Mouse (Mus musculus): ENCODE measurements around the gene U2surp. TPM values are rescaled to one million over a fixed set of nuclear protein-coding genes. Genes with fewer than 3 reads are reported as not detected.

Gene U2surp
- 154 and 162 TPM in 2 replicates for polyA plus RNA-seq (2015; fragmentation: Nextera tagmentation; extraction: Ambion mirVana)

GRCm38 (mm10) chr9:95511472-95512330, at the start of gene U2surp:
Gene U2surp (minus strand): TSS chr9:95511996.
- ATAC-seq (replicated peaks): peak; percentile 97

GRCm38 (mm10) chr9:95559936-95560735, 48.3 kb upstream of the U2surp start:
- 12% methylated on average over 78 of the region's 78 CpGs for WGBS
- Histone ChIP-seq H3K9me3 (no peaks in the 10 kb centered on the region), H3K27ac (replicated peaks) (peak overlapping the region; percentile 59; the same call in 1 of the 2 replicates), H3K4me2 (replicated peaks) (peak overlapping the region; percentile 97), H3K36me3 (no peaks in the 10 kb centered on the region), H3K4me3 (peak overlapping the region; percentile 74), H3K27me3 (peaks cover 27% of the 10 kb centered on the region), H3K4me1 (peaks cover 23% of the 10 kb centered on the region), H3K9ac (replicated peaks) (peak overlapping the region; percentile 67)
- ATAC-seq (replicated peaks): peak; percentile 70

More at GRCm38 (mm10) chr9:95511472-95512330, at the start of gene U2surp:
- H3K9ac ChIP-seq (replicated peaks): peak within 1 kb of the TSS; percentile 76
- H3K27ac ChIP-seq (replicated peaks): peak within 1 kb of the TSS; percentile 86
- H3K36me3 ChIP-seq: peaks cover 3% of the 10 kb centered on the region; the same call in 1 of the 2 replicates
- WGBS: under 1% methylated on average over 74 of the region's 74 CpGs
- H3K9me3 ChIP-seq: no peaks in the 10 kb centered on the region
- H3K4me2 ChIP-seq (replicated peaks): peak within 1 kb of the TSS; percentile 97
- H3K4me3 ChIP-seq: peak within 1 kb of the TSS; percentile 90
- peaks cover 26% of the 10 kb centered on the region for H3K4me1 ChIP-seq
- no peaks in the 10 kb centered on the region for H3K27me3 ChIP-seq

- under 1% methylated on average over 53 of the region's 118 CpGs for WGBS
- peak; percentile 70 for ATAC-seq (replicated peaks)
- Histone ChIP-seq H3K9ac (replicated peaks) (peak within 1 kb of the TSS; percentile 67), H3K9me3 (no peaks in the 10 kb centered on the region), H3K27me3 (peaks cover 27% of the 10 kb centered on the region), H3K4me2 (replicated peaks) (peak within 1 kb of the TSS; percentile 97), H3K27ac (replicated peaks) (peak within 1 kb of the TSS; percentile 59; the same call in 1 of the 2 replicates), H3K4me3 (peak within 1 kb of the TSS; percentile 74), H3K36me3 (no peaks in the 10 kb centered on the region), H3K4me1 (peaks cover 23% of the 10 kb centered on the region)
Measured at GRCm38 (mm10) chr9:95559059-95559935, 47.5 kb upstream of the U2surp start, which contains the start of gene Paqr9. Gene Paqr9 (plus strand): TSS chr9:95559657.

GRCm38 (mm10) chr9:95558726-95559058, 46.9 kb upstream of the U2surp start:
- ATAC-seq (replicated peaks): no peak
- Histone ChIP-seq H3K4me1 (peaks cover 23% of the 10 kb centered on the region), H3K9me3 (no peaks in the 10 kb centered on the region), H3K27ac (replicated peaks) (no peak overlapping the region), H3K36me3 (no peaks in the 10 kb centered on the region), H3K9ac (replicated peaks) (peak overlapping the region; percentile 67; the same call in 1 of the 2 replicates), H3K27me3 (peaks cover 27% of the 10 kb centered on the region), H3K4me3 (peak overlapping the region; percentile 74), H3K4me2 (replicated peaks) (peak overlapping the region; percentile 97)
- WGBS: 13% methylated on average over 11 of the region's 11 CpGs

- WGBS: 71% methylated on average over 6 of the region's 6 CpGs
- peaks cover 23% of the 10 kb centered on the region for H3K4me1 ChIP-seq
- H3K4me3 ChIP-seq: no peak overlapping the region
- H3K9me3 ChIP-seq: no peaks in the 10 kb centered on the region
- no peaks in the 10 kb centered on the region for H3K36me3 ChIP-seq
- H3K27ac ChIP-seq (replicated peaks): no peak overlapping the region
- H3K4me2 ChIP-seq (replicated peaks): no peak overlapping the region
- peaks cover 27% of the 10 kb centered on the region for H3K27me3 ChIP-seq
- no peak for ATAC-seq (replicated peaks)
- H3K9ac ChIP-seq (replicated peaks): no peak overlapping the region
Measured at GRCm38 (mm10) chr9:95557722-95558121, 45.9 kb upstream of the U2surp start.

GRCm38 (mm10) chr9:95556067-95556512, 44.3 kb upstream of the U2surp start:
- ATAC-seq (replicated peaks): no peak
- Histone ChIP-seq H3K27me3 (peaks cover 24% of the 10 kb centered on the region), H3K9me3 (no peaks in the 10 kb centered on the region), H3K9ac (replicated peaks) (no peak overlapping the region), H3K4me3 (no peak overlapping the region), H3K27ac (replicated peaks) (no peak overlapping the region), H3K4me2 (replicated peaks) (no peak overlapping the region), H3K36me3 (no peaks in the 10 kb centered on the region), H3K4me1 (peaks cover 20% of the 10 kb centered on the region)
- WGBS: 90% methylated on average over 4 of the region's 4 CpGs

- no peak overlapping the region for H3K9ac ChIP-seq (replicated peaks)
- 64% methylated on average over 5 of the region's 5 CpGs for WGBS
- H3K4me3 ChIP-seq: no peak overlapping the region
- H3K4me1 ChIP-seq: peaks cover 12% of the 10 kb centered on the region
- ATAC-seq (replicated peaks): no peak
- H3K9me3 ChIP-seq: no peaks in the 10 kb centered on the region
- peaks cover 16% of the 10 kb centered on the region for H3K27me3 ChIP-seq
- H3K4me2 ChIP-seq (replicated peaks): no peak overlapping the region
- H3K36me3 ChIP-seq: no peaks in the 10 kb centered on the region
- H3K27ac ChIP-seq (replicated peaks): no peak overlapping the region
Measured at GRCm38 (mm10) chr9:95555233-95555740, 43.5 kb upstream of the U2surp start.

GRCm38 (mm10) chr9:95554231-95555221, 42.7 kb upstream of the U2surp start:
- Histone ChIP-seq H3K4me1 (peaks cover 8% of the 10 kb centered on the region), H3K36me3 (no peaks in the 10 kb centered on the region), H3K4me2 (replicated peaks) (no peak overlapping the region), H3K27me3 (peaks cover 13% of the 10 kb centered on the region), H3K9ac (replicated peaks) (no peak overlapping the region), H3K4me3 (no peak overlapping the region), H3K27ac (replicated peaks) (no peak overlapping the region), H3K9me3 (no peaks in the 10 kb centered on the region)
- WGBS: 85% methylated on average over 18 of the region's 18 CpGs
- no peak for ATAC-seq (replicated peaks)

GRCm38 (mm10) chr9:95552175-95552705, 40.4 kb upstream of the U2surp start:
- Histone ChIP-seq H3K9ac (replicated peaks) (no peak overlapping the region), H3K36me3 (no peaks in the 10 kb centered on the region), H3K9me3 (no peaks in the 10 kb centered on the region), H3K4me2 (replicated peaks) (no peak overlapping the region), H3K4me1 (no peaks in the 10 kb centered on the region), H3K4me3 (no peak overlapping the region), H3K27ac (replicated peaks) (no peak overlapping the region), H3K27me3 (0 out of 2 replicates have a peak, but pooled peaks cover 4% of the 10 kb centered on the region)
- WGBS: 57% methylated on average over 10 of the region's 10 CpGs
- ATAC-seq (replicated peaks): no peak

All from forebrain, embryonic 15.5 days (tissue).